Mouse (Mus musculus) testis, adult 2 months (tissue): ENCODE measurements around the gene Edaradd.

Experiments
- CTCF ChIP-seq: fragments of 200-500 bp; IDR thresholded peaks from 2 replicates; pipeline ENCODE4 v1.5.1; 2012; ENCODE audit warnings: low read depth, mild to moderate bottlenecking, inconsistent platforms, low read length, moderate library complexity; ENCODE audit not compliant: control insufficient read depth, insufficient read depth, insufficient replicate concordance
- POLR2A ChIP-seq: fragments of 200-500 bp; IDR thresholded peaks from 2 replicates; pipeline ENCODE4 v1.6.1; 2012; ENCODE audit warnings: low read depth, mild to moderate bottlenecking, inconsistent platforms, low read length, moderate library complexity; ENCODE audit not compliant: control insufficient read depth

DNA sequence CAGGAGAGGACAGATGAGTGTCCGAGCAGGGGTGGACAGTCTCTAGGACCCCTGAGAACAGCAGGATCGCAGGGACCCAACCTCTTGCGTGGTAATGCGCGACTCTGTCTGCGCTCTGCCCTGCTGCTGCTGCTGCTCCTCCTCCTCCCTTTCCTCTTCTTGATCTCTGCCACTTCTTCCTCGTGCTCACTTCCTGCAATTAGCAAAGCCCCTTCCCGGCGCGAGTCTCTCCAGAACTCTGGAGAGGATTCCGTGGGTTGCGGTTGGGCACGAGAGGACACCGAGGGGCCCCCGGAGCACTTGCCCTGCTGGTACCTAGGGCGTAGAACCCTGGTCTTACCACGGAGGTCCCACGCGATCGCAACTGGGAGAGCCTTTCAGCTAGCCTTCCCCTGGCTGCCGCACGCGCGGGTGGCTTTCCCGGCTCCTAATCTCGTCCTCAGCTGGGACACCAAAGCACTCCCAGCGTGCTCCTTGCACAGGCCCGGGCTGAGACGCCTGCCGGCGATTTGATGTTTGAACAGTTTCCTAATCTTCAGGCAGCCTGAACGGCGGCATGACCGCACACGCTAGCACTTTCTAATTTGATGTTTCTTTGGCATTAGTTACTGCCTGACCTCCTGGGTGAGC, at the start of gene Edaradd:
- no peak for TF ChIP-seq CTCF
- no peak for TF ChIP-seq POLR2A
